Mouse (Mus musculus) erythroblast, embryonic 14.5 days (primary cell): ENCODE data around the gene Ccdc194.

Experiments
- GATA1 ChIP-seq: IDR thresholded peaks from 2 replicates; pipeline ENCODE4 v1.6.1; 2012; ENCODE audit warnings: low read length, inconsistent platforms, mixed read lengths
- TAL1 ChIP-seq: IDR thresholded peaks from 3 replicates; pipeline ENCODE4 v1.6.1; 2012; ENCODE audit warnings: low read length, inconsistent platforms, mixed read lengths

GRCm38 (mm10) chr8:71537028-71537867, 11.7 kb upstream of the Ccdc194 start, which contains the start of gene Bst2:
- TF ChIP-seq GATA1 (no peak), TAL1 (no peak)
